Mouse (Mus musculus) kidney, postnatal 14 days (tissue): ENCODE data around the gene Hap1.
"Not testable (repeated sequence)": the region's sequence is repeated elsewhere in the genome, so short reads cannot be mapped to it uniquely, and the experiment has no call there.

Experiments used
- DNase-seq: peaks from one replicate; pipeline ENCODE4 v3.0.0; 2022; ENCODE audit warnings: mixed read lengths

The Hap1 gene

GRCm38 (mm10) chr11:100388588-100388987 lies 32.7 kb upstream of the Hap1 start:
- peak; percentile 91 for DNase-seq

DNA sequence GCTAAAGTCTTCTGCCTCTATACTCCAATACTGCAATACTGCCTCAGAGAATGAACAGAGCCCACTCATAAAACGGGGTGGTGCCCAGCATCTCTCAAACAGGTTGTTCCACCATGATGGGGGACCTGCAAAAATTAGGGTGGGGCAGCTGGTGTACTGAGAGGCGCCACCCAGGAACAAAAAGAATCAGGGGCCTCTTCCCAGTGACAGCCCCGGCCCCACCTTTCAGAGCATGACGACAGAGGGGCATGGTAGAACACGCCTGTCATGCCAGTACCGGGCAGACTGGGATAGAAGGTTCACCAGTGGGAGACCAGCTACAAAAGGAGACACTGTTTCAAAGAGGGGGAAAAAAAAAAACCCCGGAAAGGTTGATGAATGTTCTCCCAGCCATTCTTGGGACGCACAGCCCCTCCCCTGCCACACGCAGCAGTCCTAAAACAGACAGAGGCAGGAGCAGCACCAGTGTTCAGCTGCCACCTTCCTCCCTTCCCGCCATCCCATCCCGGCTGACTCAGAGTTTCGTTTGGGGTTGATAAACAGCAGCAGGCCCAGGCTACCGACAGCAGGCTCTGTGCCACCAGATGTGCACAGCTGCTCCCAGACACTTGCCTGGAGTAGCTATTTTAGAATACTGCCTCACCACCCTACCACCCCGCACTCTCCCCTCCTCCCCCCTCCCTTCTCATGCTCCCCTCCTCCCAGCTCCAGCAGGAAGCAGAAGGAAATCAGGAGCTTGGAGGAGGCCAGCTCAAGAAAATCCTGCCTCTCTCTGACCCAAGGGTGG lies 31.9 kb upstream of the Hap1 start:
- DNase-seq = peak; percentile 82

- DNase-seq = no peak
Observed at GRCm38 (mm10) chr11:100387111-100387510, 31.2 kb upstream of the Hap1 start.

DNA sequence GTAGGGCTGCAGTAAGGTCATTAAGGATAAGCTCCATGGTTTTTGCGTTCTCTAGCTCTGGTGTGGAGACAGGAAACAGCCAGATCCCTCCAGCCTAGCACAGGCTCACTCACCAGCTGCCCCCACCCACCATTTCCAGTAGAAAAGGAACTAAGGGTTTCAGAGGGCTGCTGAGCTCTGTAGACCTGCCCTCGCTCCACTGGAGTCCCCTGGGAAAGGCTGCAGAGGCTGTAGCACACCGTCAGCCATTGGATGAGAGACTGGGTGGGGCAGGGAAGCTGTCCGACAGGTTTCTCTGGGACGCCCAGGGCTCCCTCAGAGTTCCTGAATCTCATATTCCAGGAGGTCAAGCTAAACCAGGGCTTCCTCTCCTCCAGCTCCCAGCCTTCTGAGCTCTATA lies 30.7 kb upstream of the Hap1 start:
- peak; percentile 83 for DNase-seq

DNA sequence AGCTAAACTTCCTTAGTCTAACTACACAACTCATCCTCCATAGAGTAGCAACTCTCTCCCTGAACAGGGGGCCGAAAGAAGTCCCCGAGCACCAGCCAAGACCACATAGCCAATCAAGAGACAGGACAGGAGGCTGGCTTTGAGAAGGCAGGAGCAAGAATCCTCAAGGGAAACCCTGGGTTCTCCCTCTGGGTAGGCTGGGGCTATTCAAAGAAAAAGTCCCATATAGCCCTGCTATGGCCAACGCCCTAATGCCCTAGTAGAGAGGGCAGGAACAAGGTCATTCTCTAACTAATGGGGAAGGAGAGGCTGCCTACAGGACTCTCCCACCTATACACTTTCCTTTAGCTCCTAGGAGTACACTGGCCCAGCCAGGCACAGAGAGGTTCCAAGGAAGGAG lies 29.1 kb upstream of the Hap1 start:
- no peak for DNase-seq

DNA sequence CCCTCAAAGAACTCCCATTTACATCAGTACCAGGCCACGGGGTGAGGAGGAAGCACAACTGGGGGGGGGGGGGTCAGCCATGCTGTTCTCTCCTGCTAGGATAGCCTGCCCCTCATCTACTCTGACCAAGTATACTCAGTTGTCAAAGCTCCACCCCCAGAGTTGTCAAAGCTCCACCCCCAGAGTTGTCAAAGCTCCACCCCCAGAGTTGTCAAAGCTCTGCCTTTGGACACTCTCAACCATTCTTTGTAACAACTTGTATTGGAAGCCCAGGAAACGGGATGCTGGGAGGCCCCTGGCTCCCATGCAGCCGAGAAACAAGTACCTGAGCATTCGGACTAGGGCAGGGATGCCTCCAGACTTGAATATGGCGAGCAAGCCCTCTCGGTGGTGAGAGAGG lies 26.8 kb upstream of the Hap1 start:
- DNase-seq = no peak

DNA sequence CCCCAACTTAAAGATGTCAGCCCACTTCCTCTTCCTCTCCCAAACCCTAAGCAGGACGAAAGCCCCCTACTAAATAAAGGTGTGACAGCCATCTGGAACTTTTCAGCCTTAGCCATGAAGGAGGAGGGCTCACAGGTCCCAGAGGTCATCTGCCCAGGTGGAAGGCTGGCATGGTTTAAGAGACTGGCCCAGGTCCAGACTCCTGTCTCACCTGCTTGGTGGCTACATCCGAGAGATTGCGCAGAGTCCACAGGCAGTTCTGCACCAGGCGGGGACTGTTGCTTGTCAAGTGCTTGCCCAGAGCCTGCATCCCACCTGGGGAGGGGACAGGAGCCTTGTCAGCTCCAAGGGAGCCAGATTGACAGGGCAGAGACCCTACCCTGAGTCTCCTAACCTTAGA lies 23.4 kb upstream of the Hap1 start:
- DNase-seq = no peak

GRCm38 (mm10) chr11:100378446-100378845 lies 22.5 kb upstream of the Hap1 start:
- no peak for DNase-seq

DNA sequence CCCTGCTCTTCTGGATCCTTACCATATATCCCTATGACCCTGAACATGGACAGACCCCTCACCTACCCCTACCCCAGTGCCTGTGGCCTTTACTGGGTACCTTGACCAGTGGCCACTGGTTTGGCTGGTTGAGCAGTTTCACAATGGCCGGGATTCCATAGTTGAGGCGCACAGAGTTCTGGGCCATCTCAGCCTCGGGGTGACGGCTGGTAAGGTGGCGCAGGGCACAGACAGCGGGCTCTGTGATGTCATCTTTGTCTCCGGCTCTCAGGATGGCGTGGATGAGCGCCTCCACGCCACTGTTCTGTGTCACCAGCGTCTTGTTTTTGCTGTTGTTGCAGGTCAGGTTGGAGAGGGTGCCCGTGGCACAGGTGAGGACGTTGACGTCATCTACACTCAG lies 22.1 kb upstream of the Hap1 start:
- no peak for DNase-seq

- no peak for DNase-seq
Observed at GRCm38 (mm10) chr11:100376746-100377389, 20.9 kb upstream of the Hap1 start.

- no peak for DNase-seq
Observed at GRCm38 (mm10) chr11:100376005-100376404, 20.1 kb upstream of the Hap1 start.

- DNase-seq = no peak
Observed at GRCm38 (mm10) chr11:100375127-100375526, 19.2 kb upstream of the Hap1 start.

DNA sequence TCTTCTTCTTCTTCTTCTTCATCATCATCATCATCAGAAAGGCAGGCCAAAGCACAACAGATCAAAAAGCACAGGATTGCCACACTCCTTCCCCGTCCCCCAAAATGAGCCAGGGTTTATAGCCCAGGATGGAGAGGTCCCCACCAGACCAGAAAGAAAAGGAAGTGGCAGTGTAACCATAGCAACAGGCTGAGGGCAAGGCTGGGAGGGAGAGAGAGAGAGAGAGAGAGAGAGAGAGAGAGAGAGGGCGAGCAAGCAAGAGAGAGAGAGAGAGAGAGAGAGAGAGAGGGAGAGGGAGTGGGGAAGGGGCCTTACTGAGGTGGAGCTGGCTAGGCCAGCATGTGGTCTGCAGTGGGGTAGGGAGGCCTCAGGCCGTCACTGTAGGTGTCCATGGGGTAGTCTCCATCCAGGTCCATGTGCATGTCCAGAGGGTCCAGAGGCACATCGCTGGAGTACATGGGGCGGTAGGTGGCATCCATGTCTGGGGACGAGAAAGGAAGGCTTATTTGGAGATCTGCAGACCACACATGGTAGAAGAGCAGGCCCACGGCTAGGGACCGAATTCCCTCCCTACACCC lies 16.1 kb upstream of the Hap1 start:
- no peak for DNase-seq

GRCm38 (mm10) chr11:100369822-100370221 lies 13.9 kb upstream of the Hap1 start:
- DNase-seq = no peak

GRCm38 (mm10) chr11:100369145-100369544 lies 13.2 kb upstream of the Hap1 start:
- DNase-seq = no peak

DNA sequence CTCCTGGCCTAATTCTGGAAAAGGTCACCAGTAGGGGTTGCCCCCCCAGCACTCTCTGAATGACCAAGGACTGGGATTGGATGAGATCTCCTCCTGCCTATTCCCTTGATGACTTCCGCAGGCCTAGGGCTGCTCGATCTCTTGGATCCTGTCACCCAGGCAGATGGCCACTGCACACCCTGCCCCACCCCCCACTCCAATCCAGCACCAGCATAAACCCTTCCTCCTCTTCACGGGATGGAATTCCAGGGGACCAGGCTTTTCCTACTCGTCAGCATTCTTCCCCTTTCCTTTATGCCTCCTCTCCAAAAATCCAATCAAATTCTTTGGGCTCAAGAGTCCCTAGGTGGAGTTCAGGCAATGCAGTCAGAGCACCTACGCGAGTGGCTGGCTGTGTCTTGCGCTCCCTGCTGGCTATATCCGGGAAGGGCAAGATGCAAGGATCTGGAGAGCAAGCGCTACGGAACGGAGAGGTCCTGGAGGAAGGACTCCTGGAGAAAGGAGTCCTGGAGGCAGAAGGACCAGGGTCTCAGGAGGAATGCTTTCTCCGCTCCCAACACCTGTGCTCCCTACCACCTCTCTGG lies 7.1 kb upstream of the Hap1 start:
- peak; percentile 80 for DNase-seq

- DNase-seq = peak; percentile 80
Observed at GRCm38 (mm10) chr11:100362209-100362978, 6.5 kb upstream of the Hap1 start.

DNA sequence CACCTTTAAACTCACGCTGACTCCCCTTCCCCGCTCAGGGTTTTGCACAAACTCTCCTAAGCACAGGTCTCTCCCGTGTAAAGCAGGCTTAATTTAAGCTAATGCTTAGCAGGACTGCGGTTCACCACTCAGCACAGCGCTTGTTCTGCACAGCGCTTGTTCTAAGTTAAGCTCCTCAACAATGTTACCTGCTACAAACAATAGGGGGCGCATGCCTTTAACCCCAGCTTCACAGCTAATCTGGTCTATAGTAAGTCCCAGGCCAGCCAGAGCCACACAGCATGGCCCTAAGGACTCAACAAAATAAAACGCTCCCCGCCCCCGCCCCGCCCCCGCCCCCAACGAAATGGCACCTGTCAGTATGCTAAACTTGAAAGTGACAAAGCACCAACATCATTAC lies 5.1 kb upstream of the Hap1 start:
- DNase-seq = not testable (repeated sequence)

GRCm38 (mm10) chr11:100360175-100360574 lies 4.2 kb upstream of the Hap1 start:
- no peak for DNase-seq

DNA sequence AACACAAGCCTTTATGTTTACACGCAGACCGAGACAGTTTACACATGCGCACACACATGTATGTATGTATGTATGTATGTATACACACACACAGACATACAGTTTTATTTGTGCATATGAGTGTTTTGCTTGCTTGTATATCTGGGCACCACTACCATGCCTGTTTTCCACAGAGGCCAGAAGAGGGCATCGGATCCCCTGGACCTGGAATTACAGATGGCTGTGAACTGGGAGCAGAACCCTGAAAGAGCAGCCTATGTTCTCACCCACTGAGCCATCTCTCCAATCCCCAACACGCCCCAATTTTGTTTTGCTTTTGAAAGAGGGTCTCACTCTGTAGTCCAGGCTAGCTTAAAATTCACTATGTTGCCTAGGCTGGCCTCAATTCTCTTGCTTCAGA lies 1.5 kb upstream of the Hap1 start:
- DNase-seq = no peak

DNA sequence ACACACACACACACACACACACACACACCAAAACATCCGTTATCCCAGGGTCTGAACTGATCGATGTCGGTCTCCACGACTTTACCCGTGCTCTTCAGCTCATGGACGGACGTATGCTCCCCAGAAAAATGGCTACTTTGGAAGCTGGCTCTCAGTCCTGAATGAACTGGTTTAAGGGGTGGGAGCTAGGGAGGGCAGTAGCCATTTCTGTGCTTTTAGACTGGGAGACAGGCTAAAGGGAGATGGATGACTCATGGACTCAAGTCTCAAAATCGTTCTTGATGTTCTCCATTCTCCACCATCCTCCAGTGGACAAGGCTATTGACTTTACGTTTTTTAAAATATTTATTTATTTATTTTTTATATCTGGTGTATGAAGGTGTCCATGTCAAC lies 887 bp upstream of the Hap1 start:
- no peak for DNase-seq

DNA sequence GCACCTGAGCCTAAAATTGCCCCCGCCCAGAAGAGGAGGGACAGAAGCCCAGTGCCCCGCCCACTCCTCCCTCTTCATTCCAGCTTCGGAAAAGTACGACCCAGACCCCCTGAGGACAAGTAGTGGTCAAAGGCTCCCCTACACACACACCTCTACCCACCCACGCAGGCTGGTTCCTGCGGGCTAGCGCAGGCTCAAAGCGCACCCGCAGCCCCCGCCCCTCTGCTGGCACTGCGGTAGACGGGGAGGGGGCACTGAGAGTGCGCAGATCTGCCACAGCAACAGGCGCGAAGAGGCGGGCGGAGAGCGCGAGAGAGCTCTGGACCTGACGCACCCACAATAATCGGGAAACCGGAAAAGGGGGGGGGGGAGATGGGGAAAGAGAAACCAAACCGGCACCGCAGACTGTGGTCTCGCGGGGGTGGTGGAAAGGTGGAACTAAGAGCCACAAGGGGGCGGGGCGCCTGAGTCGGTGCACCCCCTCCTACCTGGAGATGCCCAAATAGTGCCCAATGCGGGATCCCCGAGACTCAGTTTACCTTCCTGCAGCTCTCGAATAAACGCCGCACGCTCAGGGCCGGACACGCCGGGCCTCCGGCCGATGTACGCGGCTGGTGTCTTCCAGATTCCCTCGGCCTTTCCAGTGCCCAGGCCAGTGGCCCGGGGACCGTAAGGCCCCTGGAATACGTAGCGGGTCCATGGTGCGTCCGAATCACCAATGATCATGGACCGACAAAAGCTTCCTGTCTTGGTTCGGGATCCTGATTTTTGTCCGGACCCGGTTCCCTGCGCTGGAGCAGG lies 577 bp downstream of the Hap1 start:
- peak; percentile 59 for DNase-seq
